Mouse (Mus musculus): Measurements from ENCODE around the gene Gramd1b. TPM values are rescaled to one million over a fixed set of nuclear protein-coding genes. Genes with fewer than 3 reads are reported as not detected.

The Gramd1b gene
- 100 to 1,000 TPM; 147 to 167 TPM for total RNA-seq (2021)
- long read RNA-seq, experiment 1, full-length matches to known transcripts = 1 of 35 reads
- long read RNA-seq, experiment 1, partial matches to known transcripts = 7 of 35 reads
- long read RNA-seq, experiment 1, other reads (novel, unspliced or antisense) = 27 of 35 reads
- long read RNA-seq, experiment 2, full-length matches to known transcripts = 4 of 36 reads
- long read RNA-seq, experiment 2, partial matches to known transcripts = 3 of 36 reads
- long read RNA-seq, experiment 2, other reads (novel, unspliced or antisense) = 29 of 36 reads

DNA sequence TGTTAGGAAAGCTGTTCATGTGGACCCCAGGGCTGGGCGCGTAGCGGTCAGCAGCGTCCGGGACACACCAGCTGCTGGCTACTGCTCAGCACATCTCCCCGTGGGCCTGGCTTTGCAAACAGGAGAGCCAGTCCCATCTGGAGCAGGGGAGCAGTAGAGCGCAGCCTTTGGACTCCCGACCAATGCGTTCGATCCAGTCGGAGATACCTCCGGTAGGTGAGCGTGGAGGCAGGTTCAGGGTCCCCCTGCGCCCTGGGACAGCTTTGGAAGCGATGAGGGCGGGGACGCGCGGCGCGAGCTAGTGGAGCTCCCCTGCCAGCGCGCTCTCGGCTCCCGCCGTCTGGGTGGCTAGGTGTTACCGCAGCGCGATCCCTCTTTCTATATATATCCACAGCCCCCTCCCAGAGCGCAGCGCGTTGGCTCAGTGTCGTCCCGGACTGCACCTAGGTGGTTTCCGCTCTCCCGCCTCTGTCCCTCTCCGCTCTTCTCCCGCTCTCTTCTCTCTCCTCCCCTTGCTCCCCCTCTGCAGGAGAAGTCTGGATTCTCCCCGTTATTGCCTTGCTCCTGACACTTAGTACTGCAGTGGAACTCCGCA lies at the start of gene Gramd1b:
Gene Gramd1b, minus strand, starts transcription at position 357 of the 595 bp plus-strand sequence.
- peak in 1 of 2 experiments; percentile 37 for DNase-seq (ENCODE audit: low spot score in 2 of 2)

DNA sequence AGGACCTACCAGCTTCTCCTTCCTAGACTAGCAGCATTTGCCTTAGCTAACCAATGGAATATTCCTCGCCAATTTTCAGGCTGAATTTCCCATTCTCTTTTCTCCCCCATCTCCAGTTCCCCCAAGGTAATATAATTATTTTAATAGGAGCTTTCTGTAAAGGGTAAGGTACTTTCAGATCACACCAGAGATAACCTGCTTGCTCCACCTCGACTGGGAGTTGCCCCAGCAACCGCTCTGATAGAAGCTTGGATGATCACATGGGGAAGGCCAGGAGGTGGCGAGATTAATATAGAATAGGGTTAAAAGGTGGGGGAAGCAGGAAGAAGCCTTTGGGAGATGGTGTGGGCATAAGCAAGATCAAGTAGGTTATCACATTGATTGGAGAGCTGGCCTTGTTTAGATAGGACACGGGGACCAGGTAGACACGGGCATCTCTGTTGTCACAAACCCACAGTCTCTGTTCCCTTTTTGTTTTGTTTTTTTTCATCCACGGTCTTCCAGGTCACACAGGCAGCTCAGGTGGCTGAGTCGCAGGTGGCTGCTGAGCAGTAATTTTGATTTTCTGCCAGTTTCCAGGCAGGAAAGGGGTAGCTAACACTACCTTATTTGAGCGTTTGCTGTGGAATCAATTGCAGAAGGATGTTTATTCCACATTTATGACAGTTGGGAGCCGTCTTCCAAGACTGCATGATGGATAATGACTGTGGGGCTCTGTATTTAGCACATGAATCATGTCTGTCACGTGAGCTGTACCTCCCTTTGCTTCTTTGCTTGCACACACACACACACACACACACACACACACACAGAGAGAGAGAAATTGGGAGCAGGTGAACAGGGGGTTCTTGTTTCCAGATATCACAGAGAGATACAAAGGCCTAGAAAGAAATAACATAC lies 47.8 kb upstream of the Gramd1b start:
- DNase-seq (ENCODE audit: low spot score in 2 of 2) = no peak

- no peak for DNase-seq (ENCODE audit: low spot score in 2 of 2)
Measured at GRCm38 (mm10) chr9:40577132-40577531, 45.9 kb upstream of the Gramd1b start.

GRCm38 (mm10) chr9:40575053-40575985 lies 44.1 kb upstream of the Gramd1b start:
- no peak for DNase-seq (ENCODE audit: low spot score in 2 of 2)

GRCm38 (mm10) chr9:40571280-40571679 lies 40.1 kb upstream of the Gramd1b start:
- no peak for DNase-seq (ENCODE audit: low spot score in 2 of 2)

- DNase-seq (ENCODE audit: low spot score in 2 of 2) = peak in 1 of 2 experiments; percentile 42
Measured at GRCm38 (mm10) chr9:40568070-40568469, 36.9 kb upstream of the Gramd1b start.

- DNase-seq (ENCODE audit: low spot score in 2 of 2) = no peak
Measured at GRCm38 (mm10) chr9:40563750-40564149, 32.6 kb upstream of the Gramd1b start.

DNA sequence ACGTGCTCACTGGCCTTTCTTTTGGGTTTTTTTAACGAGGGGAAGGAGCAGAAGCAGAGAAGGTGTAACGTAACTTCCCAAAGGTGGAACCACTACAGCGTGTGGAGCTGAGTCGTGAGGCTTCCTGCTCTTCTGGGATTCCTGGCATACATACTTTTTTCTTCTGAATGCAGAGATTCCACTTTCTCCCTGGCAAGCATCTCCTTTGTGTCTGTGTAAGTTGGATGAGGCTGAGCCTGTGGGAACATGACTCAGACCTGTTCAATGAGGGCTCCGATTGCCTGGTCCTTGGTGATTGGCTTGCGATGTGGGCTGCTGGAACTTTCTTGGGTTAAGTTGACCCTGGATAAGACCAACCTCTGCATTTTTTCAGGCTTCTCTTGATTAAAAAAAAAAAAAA lies 28.5 kb upstream of the Gramd1b start:
- DNase-seq (ENCODE audit: low spot score in 2 of 2) = no peak

DNA sequence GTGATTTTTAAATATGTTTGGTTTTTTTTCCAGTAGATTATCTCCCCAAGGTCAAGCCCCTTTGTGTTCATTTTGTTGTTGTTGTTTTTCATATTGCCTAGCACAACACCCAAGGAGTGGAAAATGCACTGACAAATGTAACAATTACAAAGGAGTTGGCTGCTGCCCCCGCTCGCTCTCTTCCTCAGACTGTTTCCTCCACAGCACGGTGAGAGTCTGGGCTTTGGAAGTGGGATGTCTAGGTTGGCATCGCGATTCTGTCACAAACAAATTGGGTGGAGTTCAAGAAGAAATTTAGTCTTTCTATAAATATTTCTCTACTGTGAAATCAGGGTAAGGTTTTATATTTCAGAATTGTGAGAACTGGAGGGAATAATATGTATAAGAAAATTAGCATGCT lies 26.6 kb upstream of the Gramd1b start:
- no peak for DNase-seq (ENCODE audit: low spot score in 2 of 2)

DNA sequence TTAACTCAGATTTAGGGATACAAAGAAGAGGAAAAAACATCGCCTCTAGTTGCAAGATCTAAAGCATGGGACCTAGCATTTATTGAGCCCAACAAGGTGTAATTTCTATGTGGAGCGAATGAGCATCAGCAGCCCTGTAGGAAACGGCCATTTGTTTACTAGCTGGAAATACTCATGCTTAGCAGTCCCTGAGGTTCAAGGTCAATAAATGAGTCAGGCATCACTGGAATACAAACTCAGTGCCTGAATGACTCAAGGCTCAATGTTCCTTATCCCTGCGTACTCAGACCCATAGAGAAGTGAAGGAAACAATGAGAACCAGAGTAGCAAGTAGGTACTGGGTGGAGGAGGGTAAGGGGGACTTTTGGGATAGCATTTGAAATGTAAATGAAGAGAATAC lies 25.2 kb upstream of the Gramd1b start:
- DNase-seq (ENCODE audit: low spot score in 2 of 2) = no peak

- DNase-seq (ENCODE audit: low spot score in 2 of 2) = no peak
Measured at GRCm38 (mm10) chr9:40555243-40555642, 24.1 kb upstream of the Gramd1b start.

DNA sequence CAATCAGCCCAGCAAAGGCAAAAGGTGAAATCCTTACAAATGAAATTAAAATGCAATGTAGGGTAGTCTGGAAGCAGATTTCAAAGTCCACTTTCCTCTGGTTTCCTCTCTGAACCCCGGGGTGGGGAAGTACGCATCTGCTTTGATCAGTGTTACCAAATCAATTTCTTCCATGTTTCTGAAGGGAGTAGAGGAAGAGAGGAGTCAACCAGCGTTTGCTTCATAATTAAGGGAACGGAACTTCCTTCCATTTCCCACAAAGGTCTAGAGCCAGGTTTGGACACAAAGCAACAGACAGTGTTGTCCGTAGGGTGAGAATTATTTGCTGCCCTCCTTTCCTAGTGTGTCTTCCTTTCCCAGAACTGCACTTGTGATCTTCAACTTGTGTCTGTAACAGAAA lies 16.7 kb upstream of the Gramd1b start:
- DNase-seq (ENCODE audit: low spot score in 2 of 2) = no peak

DNA sequence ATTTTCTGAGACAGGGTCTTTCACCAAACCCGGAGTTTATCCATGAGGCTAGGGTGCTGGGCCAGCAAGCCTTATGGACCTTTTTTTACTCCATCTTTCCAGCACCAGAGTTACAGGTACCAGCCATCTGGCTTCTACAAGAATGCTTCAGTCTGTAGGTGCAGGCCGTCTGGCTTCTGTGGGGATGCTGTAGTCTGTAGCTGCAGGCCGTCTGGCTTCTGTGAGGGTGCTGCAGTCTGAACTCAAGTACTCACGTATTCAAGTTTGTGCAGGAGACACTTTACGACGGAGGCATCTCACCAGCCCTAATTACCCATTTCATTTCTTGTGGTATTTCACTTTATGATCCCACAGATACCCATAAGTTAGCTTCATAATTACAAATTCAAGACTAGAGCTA lies 14.0 kb upstream of the Gramd1b start:
- no peak for DNase-seq (ENCODE audit: low spot score in 2 of 2)

DNA sequence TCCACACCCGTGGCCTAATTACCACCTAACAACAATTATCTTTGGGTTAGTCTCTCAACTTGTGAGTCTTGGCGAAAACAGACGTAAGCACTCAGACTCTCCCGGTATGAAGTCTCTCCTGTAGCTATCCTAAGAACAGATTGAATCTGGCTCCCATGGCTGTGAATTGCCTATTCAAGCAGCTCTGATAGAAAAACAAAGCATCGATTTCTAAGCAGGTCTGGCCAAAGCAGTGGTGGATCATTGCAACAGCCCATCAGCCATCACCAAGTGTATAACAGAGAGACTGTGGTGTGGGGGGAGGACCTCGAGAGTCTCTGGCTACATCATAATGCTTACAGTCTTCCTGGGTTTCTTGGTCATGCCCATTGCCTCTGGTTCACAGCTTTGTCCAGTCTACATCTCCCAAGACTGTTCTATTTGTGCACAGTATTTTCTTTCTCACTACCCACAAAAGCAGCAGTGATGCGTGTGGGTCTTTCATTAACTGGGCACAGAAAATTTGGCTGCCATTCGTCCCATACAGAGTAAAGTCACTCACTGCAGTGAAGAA lies 8.5 kb upstream of the Gramd1b start:
- no peak for DNase-seq (ENCODE audit: low spot score in 2 of 2)

DNA sequence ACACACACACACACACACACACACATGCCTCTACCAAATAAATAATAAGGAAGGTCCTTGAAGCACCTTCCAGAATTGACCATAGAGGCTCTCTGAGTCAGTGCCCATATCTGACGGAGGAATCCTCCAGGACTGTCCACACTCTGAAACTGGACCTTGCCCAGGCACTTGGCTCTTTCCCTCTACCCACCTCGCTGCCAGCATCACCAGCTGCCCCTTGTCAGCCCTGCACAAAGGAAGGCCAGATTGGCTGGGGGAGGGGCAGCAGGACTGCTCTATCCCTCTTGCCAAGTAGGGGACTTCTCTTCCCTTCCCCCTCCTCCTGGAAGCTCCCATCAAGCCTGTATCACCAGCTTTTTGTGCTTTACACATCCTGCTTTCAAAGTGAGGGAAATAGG lies 6.5 kb upstream of the Gramd1b start:
- DNase-seq (ENCODE audit: low spot score in 2 of 2) = peak; percentile 84 to 93

DNA sequence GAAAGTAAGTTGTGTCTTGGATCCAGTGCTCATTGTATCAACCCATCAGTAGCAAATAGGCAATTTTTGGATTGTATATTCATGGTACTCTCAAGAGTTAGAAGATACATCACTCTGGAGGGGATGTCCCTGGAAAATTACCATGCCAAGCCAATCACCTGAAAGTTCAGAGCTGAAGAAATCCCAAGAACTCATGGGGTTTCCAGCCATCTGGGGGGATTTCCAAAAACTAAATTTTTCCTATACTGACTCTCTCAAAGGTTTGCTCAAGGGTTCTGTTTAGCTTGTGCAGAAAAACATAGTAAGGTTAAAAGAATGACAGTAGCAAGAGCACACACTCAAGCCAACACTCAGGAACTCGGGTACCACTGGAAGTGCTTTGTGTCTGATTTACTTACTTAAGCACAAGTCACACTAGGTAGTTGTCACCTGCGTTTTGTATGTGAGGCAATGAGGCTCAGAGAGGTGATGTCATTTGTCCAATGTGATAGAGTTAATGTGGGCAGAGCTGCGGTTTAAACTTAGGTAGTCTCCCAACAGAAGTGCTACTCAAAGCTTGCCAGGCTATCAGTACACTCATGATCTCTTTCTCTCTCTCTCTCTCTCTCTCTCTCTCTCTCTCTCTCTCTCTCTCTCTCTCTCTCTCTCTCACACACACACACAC lies 6.0 kb upstream of the Gramd1b start:
- DNase-seq (ENCODE audit: low spot score in 2 of 2) = no peak

DNA sequence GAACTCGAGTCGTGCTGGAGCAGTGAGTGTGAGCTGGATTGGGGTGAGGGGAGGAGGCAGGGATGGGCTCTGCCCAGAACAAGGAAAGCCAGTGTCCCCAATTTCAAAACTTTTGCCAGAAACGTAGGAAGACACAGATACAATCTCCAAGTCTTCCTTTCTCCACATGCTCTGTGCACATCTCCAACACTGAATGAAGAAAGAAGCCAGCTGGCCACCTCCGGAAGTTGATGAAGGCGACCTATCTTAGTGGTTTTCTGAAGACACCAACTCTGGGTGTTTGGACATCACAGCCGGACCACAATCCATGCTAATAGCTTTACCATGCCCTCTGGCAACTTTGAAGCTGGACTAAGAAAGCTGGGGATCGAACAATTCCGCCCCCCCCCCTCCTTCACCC lies 647 bp downstream of the Gramd1b start:
- DNase-seq (ENCODE audit: low spot score in 2 of 2) = no peak

DNA sequence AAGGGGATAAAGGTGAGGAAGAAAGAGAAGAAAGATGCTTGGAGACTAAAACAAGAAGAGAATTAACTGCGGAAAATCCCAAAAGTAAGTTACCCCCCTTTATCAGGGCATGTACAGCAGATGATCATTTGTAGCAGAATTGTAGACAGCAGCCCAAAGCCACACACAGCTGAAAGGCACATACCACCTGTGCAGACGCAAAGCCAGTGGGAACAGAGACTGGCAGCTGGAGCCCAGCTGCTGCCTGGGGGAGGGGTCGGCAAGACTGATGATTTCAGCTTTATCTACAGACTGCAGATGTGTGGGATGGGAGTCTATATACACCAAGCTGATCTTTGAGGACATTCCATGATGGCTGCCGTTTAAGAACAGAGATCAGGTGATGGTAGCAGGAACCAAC lies 2.5 kb downstream of the Gramd1b start:
- no peak for DNase-seq (ENCODE audit: low spot score in 2 of 2)

- DNase-seq (ENCODE audit: low spot score in 2 of 2) = no peak
Measured at GRCm38 (mm10) chr9:40526928-40527327, 4.3 kb downstream of the Gramd1b start.

- no peak for DNase-seq (ENCODE audit: low spot score in 2 of 2)
Measured at GRCm38 (mm10) chr9:40522156-40522555, 9.0 kb downstream of the Gramd1b start.
